Mouse (Mus musculus) thymus, postnatal 4 days (tissue): ENCODE data around the gene Rad51c.
A peak's percentile ranks its signal among the peaks of the same experiment; 100 is the strongest.
"Not testable (repeated sequence)": the region's sequence is repeated elsewhere in the genome, so short reads cannot be mapped to it uniquely, and the experiment has no call there.

Source experiments
- DNase-seq: peaks from one replicate; pipeline ENCODE4 v3.0.0; 2021

The Rad51c gene

DNA sequence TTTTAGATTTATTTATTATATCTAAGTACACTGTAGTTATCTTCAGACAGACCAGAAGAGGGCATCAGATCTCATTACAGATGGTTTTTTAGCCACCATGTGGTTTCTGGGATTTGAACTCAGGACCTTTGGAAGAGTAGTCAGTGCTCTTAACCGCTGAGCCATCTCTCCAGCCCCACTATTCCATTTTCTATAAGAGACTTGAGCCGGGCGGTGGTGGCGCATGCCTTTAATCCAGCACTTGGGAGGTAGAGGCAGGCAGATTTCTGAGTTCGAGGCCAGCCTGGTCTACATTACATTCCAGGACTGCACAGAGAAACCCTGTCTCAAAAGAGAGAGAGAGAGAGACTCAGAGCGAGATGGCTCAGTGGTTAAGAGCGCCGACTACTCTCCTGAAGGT, 27.1 kb upstream of the Rad51c start:
- not testable (repeated sequence) for DNase-seq

DNA sequence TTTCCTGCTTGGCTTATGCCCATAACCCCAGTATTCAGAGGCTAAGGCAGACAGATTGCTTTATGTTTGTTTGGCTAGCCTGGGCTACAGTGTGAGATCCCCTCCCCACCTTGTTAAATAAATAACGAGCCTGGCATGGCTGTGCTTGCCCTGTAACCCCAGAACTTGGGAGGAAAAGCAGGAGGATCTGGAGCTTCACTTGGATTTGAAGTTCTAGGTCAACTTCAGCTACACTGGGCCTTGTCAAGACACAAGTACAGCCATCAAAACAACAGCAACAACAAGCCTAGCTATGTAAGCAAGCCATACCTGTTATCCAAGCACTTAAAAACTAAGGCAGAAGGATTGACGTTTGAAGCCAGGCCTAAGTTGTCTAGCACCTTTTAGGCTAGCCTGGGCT, 25.6 kb upstream of the Rad51c start:
- no peak for DNase-seq

DNA sequence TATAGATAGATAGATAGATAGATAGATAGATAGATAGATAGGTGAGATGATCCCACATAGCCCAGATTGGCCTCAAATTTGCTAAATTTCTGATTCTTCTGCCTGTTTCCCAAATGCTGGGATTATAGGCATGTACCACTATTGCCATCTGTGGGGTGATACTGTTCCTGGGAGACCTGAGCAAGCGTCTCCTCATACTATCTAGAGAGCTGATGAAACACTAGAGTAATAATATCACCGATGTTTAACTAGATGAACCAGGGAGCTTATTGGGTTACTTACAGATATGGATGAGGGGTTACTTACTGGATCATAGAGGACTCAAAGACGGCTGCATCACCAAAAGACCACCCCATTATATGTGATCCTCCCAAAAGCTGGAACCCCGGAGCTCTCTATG, 24.6 kb upstream of the Rad51c start:
- DNase-seq, result no peak

DNA sequence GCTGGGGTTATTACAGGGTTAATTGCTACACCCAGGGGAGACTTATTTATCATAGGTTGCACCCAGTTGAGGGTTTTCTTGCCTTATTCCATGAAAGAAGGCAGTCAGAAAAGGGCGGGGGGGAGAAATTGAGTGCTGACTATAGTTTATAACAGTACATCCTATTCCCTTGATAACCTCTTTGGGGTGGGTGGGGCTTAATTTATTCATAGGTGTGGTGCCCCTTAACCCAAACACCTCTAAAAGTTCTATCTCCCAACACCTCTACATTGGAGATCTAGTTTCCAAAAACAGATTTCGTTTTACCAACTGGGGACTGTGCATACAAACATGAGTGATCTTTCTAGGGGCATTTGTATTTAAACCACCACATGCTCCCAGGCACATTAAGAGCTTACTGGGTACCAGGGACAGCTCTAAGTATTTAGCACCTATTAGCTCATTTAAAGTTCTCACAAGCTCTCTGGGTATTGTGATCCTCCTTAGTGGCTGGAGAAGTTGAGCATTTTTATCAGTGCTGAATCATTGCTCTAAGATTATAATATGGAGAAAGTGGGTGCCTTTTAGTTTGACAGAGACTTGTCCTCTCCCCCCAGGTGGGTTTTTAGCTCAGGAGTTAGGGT, 23.4 kb upstream of the Rad51c start:
- DNase-seq, result no peak

DNA sequence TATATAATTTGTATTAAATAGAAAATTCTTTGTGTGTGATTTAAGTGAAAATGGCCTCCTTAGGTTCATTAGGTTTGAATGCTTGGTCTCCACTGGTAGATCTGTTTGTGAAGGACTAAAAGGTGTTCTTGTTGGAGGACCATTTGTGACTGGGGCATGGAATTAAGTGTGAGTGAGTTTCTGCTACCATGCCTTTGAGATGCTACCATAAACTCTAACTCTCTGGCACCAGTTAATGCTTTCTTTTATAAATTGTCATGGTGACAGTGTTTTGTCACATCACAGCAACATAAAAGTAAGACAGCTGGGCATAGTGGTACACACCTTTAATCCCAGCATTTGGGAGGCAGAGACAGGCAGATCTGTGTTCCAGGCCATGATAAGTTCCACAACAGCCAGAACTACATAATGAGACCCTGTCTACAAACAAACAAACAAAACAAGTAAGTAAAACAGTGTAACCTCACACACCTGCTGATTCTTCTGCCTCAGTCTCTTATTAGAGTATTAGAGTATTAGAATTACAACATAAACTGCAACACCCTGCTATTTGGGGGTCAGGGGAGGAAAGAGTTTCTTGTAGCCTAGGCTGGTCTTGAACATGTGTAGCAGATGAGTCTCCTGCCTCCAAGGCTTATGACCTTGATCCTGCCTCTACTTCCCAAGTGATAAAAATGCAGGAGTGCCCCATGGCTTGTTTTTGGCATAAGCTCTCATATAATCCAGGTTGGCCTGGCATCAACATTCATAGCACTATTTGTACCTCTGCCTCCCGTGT, 22.7 kb upstream of the Rad51c start:
- no peak for DNase-seq

DNA sequence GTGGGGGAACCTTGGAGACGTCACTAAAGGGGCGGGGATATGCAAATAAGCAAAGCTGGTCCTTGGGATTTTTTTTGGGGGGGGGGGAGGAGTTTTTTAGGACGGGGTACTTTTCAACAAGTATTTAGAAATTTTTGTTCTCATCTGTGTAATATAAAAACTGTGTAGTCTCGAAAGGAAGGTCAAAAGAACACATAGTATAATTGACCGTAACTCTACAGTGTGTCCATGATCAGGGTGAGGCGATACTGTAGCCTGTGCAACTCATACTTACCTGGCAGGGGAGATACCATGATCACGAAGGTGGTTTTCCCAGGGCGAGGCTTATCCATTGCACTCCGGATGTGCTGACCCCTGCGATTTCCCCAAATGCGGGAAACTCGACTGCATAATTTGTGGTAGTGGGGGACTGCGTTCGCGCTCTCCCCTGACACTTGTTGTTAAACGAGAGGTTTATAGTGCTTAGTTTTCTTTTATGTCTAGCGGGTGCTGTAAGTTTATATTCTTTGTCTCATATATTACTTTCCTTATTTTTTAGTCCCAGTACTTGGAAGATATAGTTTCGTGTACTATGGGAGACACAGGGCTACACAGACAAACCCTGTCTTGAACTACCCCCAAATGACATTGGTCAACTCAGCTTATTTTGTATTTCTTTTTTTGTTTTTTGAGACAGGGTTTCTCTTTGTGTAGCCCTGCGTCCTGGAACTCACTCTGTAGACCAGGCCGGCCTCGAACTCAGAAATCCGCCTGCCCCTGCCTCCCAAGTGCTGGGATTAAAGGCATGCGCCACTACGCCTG, 21.9 kb upstream of the Rad51c start:
- DNase-seq, result peak; percentile 89

DNA sequence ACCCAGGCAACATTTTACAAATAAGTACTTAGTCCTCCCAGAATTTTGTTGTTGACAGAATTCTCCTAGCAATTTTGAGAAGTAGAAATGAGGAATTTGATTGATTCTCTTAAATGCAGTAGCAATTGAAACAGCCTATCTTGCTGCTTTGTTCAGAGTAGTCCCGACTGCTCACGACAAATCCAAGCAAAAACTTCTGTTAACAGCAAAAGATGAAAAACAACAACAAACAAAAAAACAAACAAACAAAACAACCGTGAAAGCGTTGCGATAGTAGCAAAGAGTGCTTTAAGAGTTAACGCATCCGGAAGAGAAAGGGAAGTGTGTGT, 21.3 kb upstream of the Rad51c start:
- no peak for DNase-seq

DNA sequence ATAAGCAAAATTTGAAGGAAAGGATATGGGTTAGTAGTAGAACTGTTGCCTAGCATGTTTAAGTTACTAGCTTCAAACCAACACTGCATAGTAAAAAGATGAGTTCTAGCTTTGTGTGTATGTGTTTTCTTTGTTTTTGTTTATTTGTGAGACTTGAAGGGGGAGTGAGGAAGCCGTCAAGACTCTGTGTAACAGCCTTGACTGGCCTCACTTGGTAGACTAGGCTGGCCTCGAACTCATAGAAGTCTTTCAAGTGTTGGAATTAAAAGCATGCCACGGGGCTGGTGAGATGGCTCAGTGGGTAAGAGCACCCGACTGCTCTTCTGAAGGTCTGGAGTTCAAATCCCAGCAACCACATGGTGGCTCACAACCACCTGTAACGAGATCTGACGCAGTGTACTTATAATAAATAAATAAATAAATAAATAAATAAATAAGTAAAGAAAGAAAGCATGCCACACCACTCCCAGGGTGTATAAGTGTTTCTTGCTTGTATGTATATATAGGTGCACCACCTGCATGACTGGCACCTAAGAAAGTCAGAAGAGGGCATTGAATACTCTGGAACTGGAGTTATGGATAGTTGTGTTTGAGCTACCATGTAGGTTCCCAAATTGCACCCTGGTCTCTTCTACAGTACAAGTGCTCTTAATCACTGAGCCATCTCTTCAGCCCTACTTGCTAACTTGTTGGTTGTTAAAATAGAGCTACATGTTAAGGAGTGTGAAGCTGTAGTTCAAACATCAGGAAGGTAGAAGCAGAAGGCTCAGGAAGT, 19.0 kb upstream of the Rad51c start:
- no peak for DNase-seq

DNA sequence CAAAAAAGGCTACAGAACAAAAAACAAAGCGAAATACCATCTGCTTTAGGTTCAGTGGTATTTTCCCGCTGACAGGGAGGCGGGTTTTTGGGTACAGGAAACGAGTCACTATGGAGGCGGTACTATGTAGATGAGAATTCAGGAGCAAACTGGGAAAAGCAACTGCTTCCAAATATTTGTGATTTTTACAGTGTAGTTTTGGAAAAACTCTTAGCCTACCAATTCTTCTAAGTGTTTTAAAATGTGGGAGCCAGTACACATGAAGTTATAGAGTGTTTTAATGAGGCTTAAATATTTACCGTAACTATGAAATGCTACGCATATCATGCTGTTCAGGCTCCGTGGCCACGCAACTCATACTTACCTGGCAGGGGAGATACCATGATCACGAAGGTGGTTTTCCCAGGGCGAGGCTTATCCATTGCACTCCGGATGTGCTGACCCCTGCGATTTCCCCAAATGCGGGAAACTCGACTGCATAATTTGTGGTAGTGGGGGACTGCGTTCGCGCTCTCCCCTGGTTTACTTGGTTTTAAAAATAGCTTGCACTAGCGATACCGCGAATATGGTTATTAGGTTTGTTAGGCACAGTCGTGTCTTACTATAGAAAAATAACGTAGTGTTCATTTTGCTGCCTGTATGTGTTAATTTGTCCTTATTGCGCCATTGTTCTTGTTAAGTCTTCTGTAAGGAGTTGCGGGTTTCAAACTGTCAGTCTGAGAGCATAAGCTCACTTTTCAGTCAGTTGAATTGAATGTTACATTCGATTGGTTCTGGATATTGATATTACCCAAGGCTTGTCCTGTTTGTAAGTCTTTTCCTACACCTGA, 18.0 kb upstream of the Rad51c start:
- DNase-seq, result peak; percentile 81

DNA sequence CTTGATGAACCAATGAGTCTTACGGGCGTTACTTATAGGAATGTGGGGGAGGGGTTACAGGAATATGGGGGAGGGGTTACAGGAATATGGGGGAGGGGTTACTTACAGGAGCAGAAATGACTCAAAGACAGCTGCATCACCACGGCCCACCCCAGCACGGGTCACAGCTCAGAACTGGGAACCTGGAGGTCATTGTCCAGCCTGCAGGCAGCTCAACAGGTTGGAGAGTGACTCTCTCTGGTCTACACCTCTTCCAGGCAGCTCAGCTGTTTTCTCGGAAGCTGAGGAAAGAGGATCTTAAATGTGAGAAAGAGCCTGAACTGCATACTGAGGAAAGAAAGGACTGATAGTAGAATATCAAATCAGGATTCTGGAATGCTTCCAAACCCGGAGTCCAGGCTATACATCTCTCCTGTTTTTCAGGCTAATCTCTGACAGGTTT, 17.0 kb upstream of the Rad51c start:
- DNase-seq, result no peak

DNA sequence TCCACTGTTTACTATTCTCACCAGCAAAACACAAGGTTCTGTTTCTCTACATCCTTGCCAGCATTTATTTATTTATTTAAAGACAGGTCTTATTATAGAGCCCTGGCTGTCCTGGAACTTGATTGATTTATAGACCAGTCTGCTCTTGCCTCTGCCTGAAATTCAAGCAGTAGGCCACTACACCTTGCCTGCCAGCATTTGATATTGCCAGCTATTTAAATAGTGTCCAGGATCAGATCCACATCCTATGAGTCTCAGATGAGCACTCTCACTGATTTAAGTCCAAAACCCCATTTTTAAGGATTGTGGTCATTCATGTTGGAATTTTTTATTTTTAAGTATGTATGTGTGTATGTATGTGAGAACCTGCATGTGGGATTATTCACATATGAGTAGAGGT, 16.1 kb upstream of the Rad51c start:
- no peak for DNase-seq

DNA sequence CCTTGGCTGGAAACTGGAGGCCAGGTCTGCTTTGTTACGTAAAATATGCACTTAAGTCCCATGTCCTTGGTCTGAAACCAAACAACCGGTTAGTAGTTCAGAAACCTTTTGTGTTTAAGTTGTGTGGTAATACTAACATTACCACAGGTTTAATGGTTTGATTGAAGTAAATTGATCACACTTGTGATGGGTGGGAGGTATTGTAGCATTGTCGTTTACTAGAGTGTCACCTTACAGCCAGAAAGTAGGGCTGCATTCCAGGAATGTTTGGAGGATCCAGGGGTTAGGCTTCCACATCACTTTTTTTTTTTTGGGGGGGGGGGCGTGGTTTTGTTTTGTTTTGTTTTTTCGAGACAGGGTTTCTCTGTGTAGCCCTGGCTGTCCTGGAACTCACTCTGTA, 11.4 kb upstream of the Rad51c start:
- no peak for DNase-seq

DNA sequence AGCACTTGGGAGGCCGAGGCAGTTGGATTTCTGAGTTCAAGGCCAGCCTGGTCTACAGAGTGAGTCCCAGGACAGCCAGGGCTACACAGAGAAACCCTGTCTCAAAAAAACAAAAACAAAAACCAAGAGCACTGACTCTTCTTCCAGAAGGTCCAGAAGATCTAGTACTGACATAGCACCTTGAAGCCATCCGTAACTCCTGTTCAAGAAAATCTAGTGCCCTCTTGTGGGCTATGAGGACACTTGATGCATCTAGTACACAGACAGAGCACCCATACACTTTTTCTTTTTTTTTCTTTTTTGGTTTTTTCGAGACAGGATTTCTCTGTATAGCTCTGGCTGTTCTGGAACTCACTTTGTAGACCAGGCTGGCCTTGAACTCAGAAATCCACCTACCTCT, 8.7 kb upstream of the Rad51c start:
- DNase-seq, result not testable (repeated sequence)

DNA sequence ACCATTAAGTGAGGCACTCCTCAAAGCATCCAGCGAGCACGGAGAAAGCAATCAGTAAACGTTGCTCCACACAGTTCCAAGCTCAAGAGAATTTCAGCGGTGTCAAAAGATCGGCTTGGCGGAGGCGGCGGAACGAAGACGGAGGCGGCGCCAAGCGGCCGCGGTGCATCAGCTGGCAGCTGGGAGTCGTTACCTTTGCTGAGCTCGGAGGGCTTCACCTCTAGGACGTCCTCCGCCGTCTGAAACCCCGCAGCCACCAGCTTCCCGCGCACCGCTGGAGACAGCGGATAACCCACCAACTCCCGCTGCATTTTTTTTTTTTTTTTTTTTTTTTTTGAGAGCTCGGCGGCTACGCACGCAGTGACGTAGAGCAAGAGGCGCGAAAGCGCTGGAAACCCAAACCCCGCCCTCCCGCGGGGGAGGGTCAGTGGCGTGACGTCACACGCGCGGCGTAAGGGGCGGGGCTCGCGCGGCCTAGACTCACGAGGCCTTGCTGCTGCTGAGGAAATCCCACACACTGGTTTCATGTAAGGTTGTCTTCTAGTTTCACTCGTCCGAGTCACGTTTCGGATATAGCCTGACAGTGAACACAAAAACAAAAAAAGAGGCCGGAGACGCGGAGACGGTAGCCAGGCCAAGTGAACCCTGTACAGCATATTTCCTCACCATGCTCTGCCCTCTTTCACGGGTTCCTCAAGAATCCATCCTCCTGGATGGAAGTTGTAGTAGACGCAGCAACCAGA, 472 bp downstream of the Rad51c start:
- peak; percentile 99 for DNase-seq

DNA sequence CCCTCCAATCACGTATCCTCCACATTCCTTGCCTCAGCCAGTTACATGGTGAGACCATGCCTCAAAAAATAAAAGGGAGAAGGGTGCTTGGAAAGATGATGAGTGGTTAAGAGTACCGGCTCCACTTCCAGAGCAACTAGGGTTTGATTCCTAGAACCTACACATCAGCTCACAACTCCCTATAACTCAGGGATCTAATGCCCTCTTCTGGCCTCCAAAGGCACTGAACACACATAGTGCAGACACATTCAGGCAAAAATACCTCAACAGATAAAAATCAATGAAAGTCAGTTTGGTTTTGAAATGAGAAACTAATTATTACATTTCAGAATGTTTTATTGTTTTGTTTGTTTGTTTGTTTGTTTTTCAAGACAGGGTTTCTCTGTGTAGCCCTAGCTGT, 6.4 kb downstream of the Rad51c start:
- no peak for DNase-seq

DNA sequence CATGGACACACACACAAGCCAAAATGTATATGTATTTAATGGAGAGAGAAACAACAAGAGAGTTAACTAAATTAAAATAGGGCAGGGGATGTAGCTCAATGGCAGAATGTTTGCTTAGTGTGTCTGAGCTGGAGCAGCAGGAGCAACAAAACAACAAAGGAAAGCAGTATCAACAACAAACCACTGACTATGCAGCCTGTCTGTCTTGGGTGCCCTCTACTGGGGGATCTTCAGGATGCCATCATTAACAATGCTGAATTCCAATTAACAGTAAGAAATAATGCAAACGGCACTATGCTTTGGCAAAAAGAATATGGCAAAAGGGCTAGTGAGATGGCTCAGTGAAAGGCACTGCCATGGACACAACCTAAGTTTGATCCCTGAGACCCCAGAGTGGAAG, 10.9 kb downstream of the Rad51c start:
- DNase-seq, result peak; percentile 53

DNA sequence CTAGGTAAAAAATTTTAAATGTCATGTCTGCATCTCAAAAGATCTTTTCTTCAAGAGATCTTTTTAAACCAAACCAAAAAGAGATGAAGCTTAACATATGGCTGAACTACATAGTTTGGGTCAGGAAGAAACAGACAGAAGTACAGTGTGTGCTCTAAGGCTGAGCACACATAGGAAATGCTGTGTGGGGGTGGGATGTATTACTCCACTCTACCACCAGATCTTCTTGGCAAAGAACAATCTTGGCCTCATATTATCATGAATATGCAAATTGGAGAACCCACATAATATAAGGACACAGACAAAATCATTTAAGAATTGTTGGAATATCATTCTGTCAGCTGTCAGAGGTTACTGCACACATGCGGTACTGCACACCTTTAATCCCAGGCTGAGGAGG, 19.1 kb downstream of the Rad51c start:
- no peak for DNase-seq

DNA sequence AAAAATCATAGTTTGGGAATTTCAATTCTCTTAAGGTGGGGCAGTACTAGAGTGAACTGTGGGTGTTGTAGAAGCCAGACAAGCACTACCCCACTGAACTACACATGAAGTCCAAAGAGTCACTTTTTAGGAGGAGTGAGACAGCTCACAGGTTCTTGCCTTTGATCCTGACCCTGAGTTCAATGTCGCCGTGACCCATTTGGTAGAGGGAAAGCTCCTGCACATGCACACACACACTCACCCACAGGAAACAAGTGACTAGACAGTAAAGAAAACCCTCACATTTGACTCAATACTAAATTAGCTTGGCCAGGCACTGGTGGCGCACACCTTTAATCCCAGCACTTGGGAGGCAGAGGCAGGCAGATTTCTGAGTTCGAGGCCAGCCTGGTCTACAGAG, 20.2 kb downstream of the Rad51c start:
- DNase-seq, result no peak

DNA sequence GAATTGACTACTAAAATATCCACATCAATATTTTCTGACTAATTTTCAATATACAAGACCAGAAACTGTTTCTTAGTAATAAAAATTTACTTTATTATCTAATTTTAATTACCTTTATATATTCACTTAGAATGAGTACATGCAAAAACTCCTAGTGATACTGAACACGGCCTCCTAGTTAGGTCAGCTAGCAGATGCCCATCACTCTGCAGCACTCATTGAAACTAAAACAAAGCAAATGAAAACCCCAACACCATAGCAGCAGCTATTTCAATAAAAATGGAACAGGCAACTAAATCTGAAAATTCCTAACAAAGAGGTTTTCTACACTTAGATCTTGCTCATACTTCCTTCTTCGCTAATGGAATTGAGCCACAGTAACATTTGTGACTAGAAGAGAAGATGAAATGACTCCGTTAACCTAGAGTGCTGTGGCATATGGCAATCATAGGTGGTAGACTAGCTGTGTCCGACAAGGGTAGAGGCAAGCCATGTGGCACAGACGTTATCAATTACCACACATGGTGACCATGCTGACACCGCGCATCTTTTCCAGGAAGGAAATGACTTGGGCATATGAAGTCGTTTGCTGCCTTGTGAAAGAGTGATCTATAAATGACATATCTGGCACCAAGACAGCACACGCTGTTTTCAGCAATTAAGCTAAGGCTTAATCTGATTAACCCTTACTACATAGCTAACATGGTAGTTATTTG, 36.7 kb downstream of the Rad51c start:
- DNase-seq, result no peak

DNA sequence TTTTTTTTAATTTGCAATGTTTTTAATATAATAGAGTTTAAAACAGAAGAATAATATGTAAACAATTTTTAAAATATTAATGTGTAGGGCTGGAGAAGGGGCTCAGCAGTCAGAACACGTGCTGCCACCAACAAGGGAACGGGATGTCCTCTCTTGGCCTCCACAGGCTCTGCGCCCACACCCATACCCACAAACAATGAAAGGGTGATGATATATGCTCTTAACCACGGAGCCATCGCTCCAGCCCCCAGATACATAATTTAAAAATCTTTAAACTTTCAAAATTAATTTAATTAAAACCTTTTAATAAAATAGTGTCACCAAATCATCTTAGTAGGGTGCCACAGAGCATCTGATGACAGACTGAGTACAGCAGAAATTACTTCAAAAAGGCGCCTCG, 37.7 kb downstream of the Rad51c start:
- DNase-seq, result no peak

DNA sequence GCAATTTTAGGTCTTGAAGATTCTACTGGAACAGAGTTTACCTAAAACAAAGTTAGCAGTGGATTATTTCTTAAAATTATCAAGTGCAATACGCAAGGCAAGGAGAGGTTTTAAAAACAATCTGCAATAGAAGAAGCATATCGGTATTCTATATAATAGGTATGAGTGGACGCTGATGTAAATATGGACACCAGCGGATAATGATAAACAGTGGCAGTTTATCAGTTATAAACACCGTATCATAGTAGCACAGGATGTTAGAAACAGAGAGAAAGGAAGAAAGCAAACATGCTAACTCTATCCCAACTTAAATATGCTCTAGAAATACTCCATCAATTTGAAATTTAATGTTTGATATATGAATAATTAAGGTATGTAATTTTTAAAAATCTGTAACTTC, 39.6 kb downstream of the Rad51c start:
- no peak for DNase-seq
